Mouse (Mus musculus) spleen, postnatal 4 days (tissue): ENCODE data around the gene Clmn.

Source experiments
- DNase-seq, 2 experiments: peaks; one replicate each; pipeline ENCODE4 v3.0.0; 2022; ENCODE audit warnings: low spot score in 2 of 2

The Clmn gene

DNA sequence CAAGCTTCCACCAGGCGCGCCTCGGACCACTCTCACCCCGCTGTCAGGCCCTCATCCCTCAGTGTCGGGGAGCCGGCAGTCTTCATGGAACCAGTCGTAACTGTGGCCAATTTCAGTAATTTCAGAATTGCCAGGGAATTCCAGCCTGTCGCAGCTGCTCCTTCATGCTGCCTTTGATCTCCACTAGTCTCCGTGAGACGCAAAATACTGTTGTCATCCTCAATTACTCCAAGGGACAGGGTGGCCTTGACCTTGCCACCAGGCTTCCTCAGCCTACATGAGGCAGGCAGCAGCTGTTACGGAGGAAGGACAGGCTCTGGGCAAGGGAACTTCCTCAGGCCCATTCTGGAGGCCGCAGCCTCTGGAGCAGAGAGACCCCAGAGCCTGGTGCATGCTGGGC, 15.5 kb upstream of the Clmn start:
- no peak for DNase-seq

DNA sequence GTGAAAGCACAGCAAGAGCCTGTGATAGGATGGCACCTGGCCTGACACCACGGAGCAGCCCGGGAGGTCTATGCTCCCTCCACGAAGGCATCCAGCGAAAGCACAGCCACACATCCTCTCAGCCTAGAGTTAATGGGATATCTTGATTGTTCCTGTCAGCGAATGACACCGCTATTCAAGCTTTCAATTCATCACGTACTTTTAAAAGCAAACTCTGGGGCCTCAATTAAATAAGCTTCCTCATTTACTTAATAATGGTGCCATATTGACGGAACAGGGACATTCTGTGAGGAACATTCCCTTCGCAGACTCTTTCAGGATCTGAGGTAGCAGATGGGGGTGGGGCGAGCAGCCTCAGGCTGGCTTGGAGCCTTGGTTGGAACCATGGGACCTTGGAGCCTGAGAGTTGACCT, 14.7 kb upstream of the Clmn start:
- no peak for DNase-seq

DNA sequence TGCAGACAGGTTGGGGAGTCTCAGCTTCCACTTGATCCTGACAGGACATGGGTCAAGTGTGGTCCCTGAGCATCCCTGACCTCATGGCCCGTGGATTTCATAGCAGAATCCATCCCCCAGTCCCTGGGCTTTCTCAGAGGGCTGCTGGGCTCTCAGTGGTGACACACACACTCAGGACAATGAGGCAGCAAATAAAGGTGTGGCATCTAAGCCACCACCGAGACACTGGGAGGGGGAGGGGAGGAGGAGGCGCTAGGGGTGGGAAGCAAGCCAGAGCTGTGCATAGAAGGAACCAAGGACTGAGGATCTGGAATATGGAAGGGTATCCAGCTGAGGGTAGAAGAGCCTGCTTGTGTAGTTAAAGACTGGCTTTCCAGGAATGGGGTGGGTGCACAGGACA, 11.2 kb upstream of the Clmn start:
- no peak for DNase-seq

DNA sequence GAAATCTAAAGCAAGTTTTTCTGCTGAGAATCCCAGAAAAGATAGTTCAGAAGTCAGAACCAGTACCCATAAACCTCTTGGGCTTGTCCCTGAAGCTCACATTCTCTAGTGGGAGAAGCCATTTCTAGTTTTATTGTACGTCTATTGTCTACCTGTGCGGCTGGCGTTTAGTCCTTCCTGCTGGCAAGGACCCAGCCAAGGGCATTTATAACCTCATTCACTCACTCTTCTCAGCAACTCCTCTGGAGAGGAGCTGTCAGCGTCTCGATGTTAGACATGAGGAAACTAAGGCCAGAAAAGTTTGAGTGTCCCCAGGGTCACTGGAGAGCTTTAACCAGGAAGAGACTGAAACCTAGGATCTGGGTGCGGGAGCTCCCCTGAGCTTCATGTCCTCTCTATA, 7.1 kb upstream of the Clmn start:
- no peak for DNase-seq

DNA sequence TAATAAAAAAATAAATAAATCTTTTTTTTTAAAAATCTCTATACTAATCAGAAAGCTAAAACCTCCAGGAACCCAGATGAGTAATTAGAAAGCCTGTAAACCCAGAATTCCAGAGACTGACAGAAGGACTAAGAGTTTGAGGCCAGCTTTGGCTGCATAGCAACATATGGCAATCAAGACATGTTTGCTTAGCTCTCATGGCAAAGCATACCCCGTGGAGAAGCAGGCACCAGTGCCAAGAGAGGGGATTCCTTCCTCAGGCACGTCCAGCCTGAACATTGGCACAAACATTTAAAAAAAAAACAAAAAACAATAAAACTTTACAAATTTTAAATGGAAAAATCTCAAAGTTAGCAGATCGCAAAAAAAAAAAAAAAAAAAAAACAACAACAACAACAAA, 4.9 kb upstream of the Clmn start:
- no peak for DNase-seq

DNA sequence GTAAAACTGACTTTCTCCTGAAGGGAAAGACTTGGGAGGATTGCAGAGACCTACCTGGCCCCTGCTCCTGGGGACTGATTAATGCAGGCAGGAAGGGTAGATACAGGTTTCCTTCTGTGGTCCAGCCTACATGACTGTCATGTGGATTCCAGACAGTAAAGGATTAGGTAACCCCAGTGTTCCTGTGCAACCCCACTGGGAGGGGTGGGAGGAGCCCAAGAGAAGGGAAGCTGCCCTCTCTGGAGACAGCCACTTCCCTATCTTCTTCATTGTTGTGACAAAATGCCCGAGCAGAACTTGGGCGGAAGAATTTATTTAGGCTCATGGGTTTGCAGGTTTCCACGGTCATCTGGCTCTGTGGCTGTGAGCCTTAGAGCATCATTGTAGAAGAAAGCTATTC, 3.6 kb upstream of the Clmn start:
- no peak for DNase-seq

DNA sequence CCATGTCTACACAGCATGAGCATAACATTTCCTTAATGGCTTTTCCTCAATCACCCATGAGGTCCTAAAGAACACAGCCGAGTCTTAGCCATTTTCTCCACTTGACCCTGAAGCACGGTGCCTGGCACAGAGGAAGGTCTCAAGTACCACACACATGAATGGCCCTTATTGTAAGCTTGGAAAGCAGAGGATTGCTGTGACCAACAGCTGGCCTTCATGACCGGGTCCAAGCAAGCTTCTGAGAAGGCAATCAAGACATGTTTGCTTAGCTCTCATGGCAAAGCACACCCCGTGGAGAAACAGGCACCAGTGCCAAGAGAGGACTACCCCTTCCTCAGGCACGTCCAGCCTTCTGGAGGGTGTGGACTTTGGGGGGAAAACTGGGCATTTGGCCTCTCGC, 3.0 kb upstream of the Clmn start:
- no peak for DNase-seq

DNA sequence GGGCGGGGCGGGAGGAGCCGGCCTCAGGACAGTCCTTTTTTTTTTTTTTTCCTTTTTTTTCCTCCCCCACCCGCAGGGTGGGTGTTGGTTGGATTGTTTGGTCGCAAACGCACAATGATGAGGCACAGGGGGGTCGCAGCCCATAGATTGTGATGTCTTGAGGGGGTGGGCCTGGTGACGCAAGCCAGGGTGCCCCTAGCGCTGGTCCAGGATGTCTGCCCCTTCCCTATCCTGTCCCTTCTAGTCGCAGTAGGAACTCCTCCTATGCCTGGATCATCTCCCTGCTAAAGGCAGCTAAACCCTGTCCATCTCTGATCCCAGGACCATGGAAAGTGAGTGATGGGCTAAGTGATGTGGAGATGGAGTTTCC, 275 bp upstream of the Clmn start:
- no peak for DNase-seq

DNA sequence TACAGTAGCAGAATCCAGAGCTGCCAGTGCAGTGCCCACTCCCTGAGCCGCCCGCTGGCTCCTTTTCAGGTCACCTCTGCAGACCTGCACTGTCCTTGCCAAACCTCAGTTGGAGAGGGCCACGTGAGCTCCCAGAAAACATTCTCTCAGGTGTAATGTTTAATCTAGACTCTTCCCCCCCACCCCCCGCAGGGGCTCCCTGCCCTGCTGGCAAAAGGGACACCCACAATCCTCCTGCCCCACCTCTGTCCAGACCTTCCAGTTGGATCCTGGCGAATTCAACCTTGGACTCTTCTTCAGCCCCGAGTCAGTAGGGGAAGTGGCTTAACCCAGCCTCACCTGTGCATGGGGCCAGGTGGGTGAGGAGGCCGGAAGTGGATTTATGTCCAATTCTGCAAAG, 1.2 kb downstream of the Clmn start:
- no peak for DNase-seq

DNA sequence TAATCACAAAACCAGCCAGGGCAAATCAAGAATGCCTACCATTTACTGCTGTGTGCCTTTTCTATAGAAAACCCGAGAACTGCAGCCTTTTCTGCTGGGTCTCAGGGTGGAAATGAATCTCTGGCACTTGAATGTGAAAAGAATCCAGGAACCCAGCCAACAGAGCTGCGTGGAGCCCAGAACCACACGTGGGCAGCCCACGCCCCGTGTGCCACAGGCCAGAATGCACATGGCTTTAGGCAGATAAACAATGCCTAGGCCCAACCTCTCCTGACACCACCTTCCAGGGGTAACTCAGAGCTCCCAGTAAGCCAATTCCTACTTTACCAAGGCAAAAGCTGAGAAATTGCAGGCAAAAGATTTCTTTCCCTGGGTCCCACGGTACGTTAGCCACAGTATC, 5.7 kb downstream of the Clmn start:
- DNase-seq: no peak

DNA sequence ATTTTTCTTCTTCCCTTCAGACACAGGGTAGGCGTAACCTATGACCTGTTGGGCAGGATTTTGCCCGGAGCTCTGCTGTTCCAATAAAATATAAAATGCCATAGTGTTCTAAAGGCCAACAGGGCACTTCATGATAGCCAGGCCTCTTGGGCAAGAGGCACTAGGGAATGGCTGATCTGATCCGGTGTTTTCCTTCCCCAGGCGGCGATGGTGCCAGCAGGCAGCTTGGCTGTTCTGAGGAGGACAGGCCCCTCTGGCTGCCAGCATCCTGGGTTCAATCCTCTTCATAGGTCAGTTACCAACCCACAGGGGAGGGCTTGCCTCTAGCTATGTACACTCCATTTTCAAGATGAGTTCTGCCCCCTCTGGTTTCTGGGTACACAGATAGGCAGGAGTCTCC, 6.1 kb downstream of the Clmn start:
- no peak for DNase-seq

DNA sequence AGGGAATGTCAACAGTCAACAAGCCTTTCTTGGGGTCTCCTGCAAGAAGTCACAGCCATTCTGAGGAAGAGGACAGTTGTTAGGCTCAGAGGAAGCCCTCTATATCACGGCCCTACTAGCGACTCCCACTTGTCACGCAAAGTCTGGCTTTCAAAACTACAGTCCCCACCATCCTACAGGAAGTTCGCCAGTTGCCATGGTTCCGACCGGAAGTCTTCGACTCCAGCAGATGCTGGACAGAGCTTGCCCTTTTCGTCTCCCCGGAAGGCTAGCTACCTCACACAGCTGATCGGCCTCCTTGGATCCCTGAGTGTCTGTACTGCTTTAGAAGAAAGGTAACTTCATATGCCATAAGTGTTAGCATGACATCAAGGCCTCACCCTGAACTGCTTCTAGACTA, 7.3 kb downstream of the Clmn start:
- no peak for DNase-seq

DNA sequence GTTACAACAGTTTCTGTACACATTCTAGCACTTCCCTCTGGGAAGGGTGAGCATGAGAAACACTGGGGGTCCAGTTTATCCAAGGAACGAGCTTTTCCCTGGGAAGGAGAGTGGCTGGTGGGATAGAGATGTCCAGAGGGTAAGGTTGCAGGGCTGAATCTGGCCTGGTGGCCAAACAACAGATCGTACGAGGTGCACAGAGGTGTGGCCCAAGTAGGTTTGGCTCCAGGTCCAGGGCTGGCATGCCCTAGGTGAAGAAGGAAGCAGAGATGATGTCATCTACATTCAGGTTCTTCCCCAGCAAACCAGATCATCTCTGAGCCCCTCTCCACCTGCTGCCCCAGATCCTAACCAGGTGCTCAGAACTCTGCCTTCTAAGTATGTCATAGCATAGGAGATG, 8.3 kb downstream of the Clmn start:
- DNase-seq: no peak

DNA sequence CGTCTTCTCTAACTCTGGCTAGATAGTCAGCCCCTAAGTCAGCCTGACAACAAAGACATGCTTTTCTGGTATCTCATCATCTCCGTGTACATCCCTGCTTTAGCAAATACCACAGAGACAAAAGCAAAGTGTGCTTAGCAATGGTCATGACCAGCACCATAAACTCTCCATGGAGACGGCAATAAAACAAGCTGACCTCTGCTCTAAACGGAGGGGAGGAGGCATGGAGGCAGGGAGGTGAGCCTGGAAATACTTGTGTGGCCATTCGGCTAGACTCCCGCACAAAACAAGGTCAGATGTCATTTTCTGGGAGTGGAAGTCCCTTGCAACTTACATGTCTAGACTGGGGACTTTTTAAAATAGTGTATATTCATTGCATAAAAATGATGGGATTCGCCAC, 9.3 kb downstream of the Clmn start:
- DNase-seq: no peak

DNA sequence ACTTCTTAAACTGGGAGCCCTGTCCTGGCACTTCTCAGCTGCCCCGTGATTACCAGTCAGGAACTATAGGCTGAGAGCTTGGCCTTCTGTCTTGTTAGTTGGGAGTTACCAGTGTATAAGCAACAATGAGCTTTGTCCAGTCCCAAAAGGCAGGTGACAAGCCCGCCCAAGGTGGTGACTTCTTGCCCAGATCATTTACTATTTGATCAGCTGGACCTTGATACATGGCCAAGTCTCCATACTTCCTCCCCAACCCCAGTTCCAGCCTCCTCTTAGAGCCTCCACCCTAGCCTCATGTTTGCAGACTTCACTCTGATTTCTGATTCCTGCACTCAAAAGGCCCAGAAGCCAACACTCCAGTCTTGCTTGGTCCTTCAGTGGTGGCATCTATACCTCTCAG, 10.1 kb downstream of the Clmn start:
- DNase-seq: no peak

DNA sequence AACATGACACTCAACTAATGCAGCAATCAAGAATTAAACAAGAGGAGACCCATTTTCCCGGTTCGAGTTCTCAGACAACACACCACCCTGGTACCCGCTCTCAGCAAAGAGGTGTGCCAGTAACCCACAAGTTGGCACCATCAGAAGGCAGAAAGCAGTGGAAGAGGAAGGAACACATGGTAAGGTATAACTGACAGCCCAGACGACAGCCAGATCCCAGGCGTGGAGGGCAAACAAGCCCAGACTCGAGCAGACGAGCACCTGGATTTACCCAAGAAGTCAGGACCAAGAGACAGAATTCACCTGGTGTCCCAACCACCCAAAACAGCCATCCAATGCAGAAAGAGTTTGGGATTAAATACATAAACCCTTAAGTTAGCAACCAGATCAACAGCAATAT, 11.5 kb downstream of the Clmn start:
- no peak for DNase-seq

DNA sequence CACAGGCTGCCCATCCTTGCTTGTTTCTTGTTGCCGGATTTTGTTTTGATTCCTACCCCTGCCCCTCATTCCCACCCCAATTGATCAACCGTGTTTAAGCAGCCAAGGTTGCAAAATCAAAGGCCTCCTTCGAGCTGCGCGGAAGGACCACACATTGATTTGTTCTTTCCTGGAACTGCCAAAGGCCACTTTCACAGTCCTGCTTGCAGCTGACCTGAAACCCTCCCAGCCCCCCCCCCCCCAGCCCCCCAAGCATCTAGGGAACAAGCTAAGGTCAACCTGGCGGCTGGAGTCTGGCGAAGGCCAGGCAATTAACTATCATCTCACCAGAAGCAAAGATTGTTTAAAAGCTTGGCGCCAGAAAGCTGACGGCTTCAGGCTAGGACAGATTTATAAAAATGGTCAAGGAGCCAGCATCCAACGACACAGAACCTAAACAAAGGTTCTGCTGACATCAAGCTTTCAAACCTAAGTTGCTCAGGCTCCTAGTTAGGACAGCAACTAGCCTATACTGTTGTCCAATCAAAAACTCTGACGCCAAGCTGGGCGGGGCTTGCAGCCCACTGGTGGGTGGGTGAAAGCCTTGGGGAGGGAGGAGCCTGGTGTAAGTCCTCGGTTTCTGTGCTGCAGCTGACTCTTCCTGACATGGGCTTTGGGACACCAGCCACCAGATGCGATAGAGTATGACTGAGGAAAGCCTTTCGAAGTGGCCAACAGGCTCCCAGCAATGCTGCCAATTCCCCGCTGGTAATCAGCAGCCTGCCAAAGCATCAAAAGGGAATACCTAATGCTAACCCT, 13.0 kb downstream of the Clmn start:
- DNase-seq: no peak

DNA sequence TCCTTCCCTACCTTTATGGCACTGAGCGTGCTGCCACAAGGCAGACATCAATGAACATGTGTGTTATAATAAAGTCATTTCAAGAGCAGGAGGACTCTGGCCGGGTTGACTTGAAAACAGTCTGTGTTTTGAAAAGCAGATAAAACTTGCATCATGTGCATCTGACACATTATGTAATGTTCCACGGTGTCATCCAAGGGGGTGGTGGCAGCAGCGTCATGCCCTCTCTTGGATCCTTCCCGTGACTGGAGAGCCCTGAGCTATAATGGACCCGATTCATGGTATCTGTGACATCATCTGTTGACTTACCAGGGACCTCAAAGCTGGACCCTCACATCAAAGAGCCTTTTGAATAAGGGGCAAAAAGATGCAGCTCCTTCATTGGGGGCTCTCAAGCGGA, 14.8 kb downstream of the Clmn start:
- DNase-seq: no peak

DNA sequence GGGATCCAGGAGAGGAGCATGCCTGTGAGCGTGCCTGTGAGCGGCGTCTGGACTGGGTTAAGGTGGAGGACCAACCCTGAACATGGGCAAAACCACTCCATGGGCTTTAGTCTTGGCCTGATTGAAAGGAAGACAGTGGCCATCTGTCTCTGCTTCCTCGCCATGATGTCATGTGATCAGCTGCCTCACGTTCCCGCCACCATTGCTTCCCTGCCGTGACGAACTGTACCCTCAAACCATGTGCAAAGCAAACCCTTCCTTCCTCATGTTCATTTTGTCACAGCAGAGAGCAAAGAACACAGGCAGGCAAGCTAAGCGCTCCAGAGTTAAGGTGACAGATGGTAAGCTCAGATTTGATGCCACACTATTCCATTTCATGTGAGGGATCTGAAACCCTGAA, 16.2 kb downstream of the Clmn start:
- no peak for DNase-seq

DNA sequence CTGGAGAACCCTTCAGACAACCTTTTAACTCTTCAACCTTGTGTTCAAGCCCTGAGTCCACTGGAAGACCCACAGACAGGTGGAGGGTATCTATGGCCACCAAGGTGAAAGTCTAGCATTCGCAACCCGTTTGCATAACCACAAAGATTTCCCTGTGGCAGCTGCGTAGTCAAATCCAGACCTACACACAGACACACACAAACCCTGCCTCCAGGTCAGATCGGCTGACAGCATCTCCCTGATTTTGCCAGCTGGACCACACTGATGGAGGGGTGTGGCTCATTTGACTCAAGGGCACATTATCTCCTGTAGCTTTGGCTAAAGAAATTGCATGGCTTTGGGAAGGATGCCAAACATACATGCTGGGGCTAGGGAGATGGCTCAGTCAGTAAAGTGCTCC, 17.6 kb downstream of the Clmn start:
- DNase-seq: no peak

DNA sequence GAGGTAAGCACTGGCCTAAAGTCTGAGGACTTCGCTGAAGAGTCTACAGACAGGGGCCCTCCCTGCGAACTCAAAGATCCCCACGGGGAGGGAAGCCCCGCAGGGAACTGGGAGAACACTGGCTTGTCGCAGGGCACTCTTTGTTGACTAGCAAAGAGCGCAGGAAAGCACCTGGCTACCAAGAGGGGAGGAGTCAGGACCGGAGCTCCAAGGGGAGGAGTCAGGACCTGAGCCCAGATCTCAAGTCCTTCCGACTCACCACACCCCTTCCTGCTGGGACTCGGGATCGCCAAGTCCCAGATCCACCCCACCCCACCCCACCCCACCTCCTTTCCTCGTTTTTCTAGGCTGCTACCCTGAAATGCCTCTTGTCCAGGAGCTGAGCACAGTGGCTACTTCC, 19.2 kb downstream of the Clmn start:
- no peak for DNase-seq

DNA sequence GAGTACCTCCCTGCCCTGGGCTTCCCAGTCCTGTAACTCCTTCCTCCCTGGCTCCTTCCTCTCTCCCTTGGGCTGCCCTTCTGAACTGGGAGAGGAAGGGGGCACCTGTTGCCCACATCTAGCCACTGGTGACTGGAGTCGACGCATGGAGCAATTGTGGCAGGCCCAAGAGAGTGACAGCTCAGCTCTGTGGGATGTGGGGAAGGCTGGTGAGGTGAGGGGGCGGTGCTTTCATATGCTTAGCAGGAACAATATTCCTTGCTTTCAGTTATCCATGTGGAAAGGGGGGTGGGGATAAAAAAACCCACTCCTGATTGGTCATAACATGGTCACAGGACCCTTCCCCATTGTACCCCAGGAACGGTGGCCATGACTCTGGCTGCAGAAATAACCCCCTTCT, 19.9 kb downstream of the Clmn start:
- DNase-seq: no peak

DNA sequence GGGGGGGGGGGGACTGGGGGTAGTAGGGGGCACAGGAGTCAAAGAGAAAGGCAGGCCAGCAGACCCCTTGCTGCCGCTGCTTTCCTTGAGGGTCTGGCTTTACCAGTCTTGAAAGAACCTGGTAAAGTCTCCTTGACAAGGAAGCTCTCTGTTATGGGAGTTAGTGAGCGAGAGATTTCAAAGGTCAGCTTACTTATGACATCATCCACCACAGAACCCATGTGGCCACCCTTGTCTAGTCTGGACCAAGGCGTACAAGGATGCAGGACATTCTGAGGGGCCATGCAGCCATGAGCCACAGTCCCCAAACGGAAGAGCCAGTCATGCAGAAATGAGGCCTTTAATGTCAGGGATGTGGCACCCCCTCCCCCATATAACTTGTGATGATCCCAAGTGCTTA, 20.6 kb downstream of the Clmn start:
- no peak for DNase-seq

DNA sequence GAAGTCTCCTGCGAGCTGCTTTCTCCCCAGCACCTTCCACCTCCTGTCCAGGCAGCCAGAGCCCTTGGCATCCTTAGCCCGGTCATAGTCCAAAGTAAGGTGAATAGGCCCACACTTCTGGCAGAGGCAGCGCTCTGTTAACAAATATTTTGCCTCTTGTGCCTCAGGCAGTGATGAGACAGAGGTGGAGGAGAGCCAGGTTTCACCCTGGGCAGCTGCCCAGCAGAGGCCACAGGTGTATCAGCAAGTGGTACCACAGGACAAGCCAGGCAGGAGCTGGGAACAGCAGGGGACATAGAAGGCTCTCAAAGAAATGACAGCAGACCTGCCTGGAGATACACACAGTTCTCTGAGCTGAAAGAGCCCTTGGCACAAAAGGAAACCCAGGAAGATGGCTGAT, 23.6 kb downstream of the Clmn start:
- no peak for DNase-seq

DNA sequence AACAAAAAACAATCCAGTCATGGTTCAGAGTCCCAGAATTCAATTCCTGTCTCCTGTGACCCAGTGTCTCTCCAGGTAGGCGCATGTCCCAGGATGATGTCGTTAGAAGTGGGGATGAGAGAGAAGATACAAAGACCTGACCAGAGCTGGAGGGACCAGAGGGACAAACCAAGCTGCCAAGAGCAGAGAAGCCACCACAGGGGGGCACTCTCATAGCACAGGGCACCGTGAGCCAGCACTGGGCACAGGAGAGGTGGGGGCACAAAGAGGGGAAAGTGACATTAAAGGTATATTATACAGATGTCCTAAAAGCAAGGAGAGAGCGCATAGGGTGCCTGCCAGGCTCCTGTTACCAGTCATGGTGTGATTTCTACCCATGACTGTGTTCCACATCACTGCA, 25.9 kb downstream of the Clmn start:
- no peak for DNase-seq
